Mouse (Mus musculus) cerebellum, adult 9-11 months (tissue): ENCODE measurements around the gene Nudcd2.
"Not testable (repeated sequence)": the region's sequence is repeated elsewhere in the genome, so short reads cannot be mapped to it uniquely, and the experiment has no call there.

Experiments
- DNase-seq: peaks from one replicate; pipeline ENCODE4 v3.0.0; 2022

Gene Nudcd2

DNA sequence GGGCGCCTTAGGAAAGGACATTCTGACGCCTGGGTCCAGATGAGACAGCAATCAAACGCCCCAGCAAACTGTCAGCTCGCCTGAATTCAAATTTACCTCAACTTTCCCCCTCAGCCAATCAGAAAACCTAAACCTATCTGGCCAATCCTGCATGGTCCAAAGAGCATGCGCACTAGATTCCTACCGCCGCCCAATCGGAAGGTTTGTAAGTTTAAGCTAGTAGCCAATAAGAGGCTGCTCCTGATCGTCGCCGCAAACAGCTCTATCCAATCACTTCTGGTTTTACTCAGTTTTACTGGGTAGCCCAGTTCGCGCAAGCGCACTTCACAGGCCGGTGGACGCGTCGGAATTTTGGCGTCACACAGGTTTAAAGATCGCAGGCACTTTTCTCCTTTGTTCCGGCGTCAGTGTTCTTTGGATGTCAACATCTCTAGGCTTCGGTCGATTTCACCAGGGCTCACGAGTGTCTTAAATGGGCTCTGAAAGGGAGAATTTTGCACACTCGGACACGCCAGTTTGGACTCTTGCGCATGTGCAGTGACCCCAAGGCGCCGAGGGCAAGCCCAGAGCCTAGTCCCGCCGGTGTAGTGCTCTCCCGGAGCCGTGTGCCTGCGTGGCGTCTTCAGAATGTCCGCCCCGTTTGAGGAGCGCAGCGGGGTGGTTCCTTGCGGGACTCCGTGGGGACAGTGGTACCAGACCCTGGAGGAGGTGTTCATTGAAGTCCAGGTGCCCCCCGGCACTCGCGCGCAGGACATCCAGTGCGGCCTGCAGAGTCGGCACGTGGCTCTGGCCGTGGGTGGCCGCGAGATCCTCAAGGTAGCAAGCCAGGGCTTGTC is at the start of gene Nudcd2, which contains the start of gene Hmmr:
Gene Nudcd2 (plus strand): TSS at position 329 of the 836 bp plus-strand sequence.
Gene Hmmr (minus strand): TSS at position 84 of the 836 bp plus-strand sequence.
- peak; percentile 97 for DNase-seq

GRCm38 (mm10) chr11:40690444-40691127 is 42.9 kb upstream of the Nudcd2 start:
- DNase-seq = peak; percentile 18

DNA sequence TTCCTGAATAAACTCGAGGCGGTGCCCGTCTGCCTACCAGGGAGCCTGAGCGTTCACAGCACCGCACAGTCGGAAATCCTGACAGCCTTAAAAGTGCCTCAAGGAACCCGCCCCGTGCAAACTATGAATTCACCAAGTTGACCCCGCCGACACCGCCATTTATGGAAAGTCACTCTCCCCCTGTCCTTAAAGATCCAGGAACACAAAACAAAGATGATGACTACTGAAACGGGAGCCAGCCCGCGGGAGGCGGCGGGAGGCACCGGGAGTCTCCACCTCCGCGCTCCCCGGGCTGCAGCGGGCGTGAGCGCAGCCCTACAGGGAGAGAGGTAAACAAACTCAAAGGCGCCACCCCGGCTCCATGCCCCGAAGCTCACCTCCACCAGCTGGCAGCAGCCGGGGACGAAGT is 41.4 kb upstream of the Nudcd2 start:
- no peak for DNase-seq

DNA sequence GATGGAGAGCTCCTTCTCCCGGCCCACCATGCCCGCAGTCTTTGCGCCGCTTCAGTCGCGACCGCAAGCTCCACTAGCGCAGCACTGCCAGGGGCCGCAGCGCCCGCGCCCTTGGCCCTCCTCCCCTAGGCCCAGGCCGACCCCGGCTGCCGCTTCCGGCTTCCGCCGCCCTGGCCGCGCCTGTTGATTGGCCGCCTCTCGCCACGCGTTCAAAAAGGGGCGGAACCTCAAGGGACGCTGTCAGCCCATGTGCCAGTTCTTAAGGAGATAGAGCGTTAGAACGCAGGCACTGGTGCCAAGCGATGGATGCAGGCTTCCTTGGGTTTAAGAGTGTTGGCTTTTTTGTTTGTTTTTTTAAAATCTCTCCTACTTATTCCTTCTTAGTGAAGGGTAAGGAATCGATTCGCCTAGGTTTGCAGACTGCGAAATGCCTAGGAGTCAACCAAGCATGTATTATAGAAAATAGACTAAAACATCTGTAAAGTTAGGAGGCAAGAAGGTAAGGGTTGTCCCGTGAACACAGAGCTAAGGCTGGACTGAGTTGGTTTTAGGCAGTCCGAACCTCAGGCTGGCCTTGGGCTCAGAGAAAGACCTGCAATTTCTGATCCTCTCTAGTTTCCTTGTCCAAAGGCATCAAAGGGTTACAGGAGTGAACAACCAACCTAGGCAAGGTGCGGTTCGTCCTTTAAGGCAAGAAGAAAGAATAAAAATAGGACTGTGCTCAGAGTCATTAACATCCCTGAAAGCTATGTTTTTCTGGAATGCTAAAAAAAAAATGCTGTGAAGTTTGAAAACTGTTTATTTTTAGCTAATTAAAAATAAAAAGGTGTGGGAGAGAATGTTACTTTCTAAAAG is 40.7 kb upstream of the Nudcd2 start:
- DNase-seq = peak; percentile 94

DNA sequence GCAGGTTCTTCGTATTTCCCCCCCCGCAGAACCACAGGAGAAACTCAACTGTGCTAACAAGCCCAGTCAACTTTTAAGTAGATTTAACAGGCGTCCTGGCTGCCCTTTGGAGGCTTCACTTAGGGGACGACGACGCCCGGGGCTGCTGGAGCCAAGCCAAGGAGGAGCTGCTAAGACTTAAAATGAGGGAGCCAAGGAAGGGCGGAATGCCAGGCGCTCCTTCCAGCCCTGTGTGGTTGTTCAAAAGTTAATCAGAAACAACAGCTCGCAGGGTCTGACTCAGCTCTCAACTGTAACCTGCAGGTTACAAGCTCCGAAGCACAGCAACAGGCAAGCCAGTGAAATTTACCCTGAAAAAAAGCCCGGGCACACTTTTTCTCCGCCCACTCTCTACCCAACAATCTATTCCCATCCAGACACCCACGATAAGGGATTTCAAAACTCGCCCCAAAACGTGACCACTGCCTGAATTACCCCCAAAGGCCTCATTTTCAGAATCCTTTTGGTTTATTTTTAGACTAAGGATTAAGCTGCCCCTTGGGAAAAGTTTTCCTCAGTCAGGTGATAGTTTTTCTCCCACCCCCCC is 40.0 kb upstream of the Nudcd2 start:
- DNase-seq = peak; percentile 70

DNA sequence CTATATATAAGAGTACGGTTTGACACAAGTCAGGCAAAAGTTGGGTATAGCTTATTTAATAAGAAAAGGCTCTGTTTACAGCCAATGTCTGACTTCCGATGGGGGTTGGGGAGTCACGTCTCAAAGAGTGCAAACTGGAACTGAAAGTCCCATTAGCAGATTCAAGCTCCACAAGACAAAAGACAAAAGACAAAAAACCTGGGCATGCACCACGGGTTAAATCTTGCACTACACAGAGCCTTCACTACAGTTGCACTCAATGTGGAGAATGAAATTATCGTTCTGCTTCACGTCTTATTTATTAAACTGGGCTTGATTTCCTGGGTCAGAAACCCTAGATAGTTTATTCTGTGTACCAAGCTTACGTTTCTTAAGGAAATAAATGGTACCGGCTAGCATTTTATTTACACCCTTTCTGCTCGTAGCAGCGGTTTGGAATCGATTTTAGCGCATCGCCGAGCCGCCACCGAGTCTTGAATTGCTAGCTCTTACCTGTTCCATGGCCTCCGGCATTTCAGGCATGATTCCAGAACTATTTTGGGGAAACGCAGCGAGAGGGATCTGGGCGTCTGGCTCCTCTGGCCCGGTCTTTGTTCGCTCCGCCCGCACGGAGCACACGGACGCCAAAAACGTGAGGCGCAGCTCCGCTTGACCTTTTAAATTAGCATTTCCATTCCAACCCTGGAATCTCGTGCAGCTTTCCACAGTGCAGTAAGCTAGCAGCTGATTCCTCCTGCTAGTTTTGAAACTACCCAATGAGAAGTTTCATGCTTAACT is 39.0 kb upstream of the Nudcd2 start:
- peak; percentile 84 for DNase-seq

DNA sequence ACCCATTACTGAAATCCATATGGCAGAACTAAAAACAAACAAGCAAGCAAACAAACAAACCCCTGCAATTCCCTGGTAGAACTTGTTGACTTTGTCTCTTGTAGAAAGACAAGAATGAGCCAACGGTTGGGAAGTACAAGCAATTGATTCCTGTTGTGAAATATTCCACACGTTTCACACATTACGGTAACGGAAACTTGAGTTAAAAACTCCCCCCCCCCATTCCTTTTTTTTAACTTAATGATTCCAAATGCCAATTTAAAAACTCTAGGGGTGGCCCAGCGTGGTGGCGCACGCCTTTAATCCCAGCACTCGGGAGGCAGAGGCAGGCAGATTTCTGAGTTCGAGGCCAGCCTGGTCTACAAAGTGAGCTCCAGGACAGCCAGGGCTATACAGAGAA is 38.4 kb upstream of the Nudcd2 start, which contains the start of gene Mat2b:
Gene Mat2b (minus strand): TSS at position 101 of the 400 bp plus-strand sequence.
- no peak for DNase-seq

GRCm38 (mm10) chr11:40709899-40710298 is 23.6 kb upstream of the Nudcd2 start:
- not testable (repeated sequence) for DNase-seq

DNA sequence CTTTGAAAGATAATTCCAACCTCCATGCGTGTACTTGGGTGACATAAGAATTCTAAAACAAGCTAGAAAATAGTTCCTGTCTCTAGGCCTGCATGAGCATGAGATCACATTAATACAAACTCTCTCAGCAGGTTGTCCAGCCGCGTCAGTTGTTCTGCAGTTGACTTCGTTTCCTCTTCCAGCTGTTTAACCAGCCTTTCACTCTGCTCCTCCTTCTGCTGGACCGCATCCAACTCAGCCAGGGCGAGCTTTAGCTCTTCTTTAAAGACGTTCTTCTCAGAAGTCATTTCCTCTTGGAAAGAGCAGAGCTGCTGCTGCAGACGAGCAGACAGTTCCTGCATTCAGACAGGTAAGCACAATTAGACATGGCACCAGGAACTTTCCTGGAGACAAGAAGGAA is 19.6 kb upstream of the Nudcd2 start:
- DNase-seq = no peak

DNA sequence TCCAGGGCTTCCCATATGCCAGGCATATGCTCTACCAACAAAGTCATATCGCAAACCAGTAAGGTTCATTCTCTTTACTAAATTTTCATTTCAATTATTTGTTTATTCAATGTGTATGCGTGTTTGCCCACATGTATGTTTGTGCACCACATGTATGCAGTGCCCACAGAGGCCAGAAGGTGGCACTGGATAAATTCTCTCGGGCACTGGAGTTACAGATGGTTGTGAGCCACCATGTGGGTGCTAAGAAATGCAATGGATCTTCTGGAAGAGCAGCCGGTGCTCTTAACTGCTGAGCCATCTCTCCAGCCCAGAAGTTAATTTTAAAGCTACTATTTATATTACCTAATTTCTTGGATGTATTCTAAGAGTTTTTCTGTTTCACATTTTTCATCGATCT is 17.9 kb upstream of the Nudcd2 start:
- no peak for DNase-seq

DNA sequence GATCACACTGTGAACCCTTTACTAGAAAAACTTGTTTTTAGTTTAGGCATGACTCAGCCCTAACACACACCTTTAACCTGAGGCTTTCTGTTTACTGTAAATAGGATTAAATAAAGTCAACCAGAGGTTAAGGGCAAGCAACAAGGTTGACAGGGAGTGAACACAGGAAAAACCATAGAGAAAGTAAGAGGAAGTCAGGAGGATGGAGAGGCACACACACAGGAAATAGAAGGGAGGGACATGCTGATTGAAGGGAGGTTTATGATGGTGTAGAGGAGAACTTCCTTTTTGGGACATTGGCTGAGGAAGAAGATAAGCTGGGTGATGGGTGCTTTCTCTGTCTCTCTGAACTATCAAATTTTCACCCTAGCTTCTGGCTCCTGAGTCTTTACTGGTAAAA is 15.1 kb upstream of the Nudcd2 start:
- DNase-seq = no peak

DNA sequence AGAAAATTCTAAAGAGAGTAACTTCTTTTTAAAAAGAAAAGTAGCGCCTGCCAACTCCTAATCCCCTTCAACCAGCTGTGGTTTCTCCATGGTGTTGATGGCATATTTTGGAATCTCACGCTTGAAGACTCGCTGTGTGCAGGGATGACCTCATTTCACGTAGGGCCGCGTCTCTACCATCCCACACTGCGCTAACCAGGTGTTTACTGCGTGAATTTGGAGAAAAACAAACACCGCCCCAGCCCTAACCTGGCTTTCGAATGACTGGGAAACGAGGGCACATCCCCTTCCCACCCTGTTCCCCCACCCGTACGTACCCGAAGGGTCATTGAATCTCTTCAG is 499 bp upstream of the Nudcd2 start:
- no peak for DNase-seq

DNA sequence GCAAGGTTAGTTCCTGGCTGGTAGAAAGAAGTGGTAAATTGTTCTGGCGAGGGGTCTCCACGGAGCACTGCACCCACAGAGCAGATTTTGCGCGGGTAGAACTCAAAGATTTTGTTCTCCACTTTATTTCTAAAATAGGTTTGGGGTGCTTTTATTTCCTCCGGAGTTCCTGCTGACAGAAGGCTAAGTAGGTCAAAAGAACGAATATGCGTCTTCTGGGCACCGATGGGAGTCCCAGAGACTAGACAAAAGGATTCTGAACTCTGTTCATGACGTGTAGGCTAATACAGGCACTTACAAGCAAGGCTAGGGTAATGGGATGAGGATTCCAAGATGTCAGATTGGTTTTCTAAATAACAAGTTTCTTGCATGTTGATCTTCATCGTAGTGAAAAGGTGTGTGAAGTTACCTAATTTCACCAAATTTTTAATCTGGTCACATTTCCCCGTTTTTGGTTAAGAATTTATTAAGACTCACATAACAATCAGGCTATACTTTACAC is 835 bp downstream of the Nudcd2 start:
- no peak for DNase-seq

DNA sequence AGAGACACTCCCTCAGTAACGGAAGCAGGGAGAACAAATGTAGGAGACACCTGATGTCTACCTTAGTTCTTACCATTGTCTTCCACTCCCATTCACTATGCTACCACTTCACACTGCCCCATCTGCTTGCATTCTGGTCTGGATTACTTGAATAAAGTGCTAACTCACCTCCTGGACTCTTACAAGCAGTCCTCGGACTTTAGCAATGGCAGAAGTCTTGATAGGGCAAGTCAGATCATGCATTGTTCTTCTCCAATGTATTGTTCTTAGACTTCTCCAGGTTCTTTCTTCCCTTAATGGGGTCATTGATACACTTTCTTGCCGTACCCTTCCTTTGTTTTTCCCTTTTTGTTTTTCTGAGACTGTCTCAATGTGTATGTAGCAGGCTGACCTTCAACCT is 3.9 kb downstream of the Nudcd2 start:
- DNase-seq = no peak

- DNase-seq = no peak
These were observed 8.3 kb downstream of the Nudcd2 start for GRCm38 (mm10) chr11:40741605-40742262.

GRCm38 (mm10) chr11:40744348-40744747 is 10.9 kb downstream of the Nudcd2 start:
- DNase-seq = no peak

GRCm38 (mm10) chr11:40746361-40746760 is 12.9 kb downstream of the Nudcd2 start:
- DNase-seq = no peak

DNA sequence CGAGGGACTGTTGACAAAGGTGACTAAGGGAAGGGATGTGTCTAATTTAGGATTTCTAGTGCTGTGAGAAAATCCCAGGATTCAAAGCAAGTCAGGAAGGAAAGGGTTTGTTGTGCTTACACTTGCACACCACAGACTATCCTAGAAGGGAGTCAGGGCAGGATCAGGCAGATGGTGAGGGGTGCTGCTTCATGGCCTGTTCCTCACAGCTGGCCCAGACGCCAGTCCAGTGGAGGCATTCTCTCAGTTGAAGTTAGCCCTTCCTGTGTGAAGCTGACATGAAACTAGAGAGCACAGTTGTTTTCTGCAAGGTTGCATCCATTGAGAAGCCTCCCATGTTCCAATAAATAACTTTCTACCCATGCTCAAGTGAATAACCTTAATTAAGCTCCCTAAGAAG is 14.2 kb downstream of the Nudcd2 start:
- DNase-seq = no peak

- DNase-seq = no peak
These were observed 20.4 kb downstream of the Nudcd2 start for GRCm38 (mm10) chr11:40753836-40754235.

DNA sequence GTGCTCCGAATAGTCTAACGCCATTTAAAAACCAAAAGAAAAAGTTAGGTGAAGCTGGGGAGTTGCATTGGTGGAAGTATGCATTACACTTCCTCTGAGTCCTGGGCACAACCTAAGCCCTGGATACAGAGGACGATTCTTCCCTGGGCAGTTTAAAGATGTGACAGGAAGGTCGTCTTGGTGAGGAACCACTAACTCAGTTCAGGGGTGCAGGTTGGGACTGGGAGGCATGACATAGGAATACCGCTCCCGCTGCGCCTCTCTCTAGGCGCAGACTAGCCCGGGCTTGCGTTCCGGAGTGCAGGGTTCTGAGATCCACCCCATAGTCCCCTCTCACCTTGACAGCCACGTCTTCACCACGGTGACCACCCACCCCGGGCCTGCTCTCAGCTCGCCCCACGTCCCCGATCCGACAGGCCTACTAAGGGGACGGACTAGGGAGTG is 21.2 kb downstream of the Nudcd2 start:
- DNase-seq = no peak

- peak; percentile 97 for DNase-seq
These were observed 21.7 kb downstream of the Nudcd2 start, which contains the start of gene Ccng1 for GRCm38 (mm10) chr11:40755109-40755627. TSS of gene Ccng1 (minus strand) at chr11:40755311.
